Mouse (Mus musculus): ENCODE measurements around the gene Tnp2.

DNA sequence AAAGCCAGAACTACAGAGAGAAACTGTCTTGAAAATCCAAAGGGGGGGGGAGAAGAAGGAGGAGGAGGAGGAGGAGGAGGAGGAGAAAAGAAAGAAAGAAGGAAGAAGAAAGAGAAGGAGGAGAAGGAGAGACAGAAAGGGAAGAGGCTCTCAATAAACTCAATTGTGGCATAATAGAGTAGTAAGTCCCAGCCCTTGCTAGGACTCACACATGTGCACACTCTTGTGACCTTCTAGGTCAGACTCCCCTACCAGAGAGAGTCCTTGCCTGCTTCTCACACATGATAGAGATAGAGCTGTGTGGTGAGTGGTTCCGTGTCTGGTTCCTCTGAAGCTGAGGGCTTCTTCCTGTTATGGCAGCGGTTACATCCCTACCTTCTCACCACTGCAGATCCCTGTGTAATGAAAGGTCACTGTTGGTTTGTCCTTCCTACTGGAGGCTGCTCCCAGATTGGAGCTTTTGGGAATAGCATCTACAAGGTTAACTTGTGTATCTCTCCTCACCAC is 24.5 kb upstream of the Tnp2 start, which contains the start of gene Gm11172:
- TF ChIP-seq GATA1 (IDR thresholded peaks at IDR 0.05; ENCODE audit: borderline replicate concordance, low read length) = no peak
- no peak for TF ChIP-seq FLI1 (IDR thresholded peaks at IDR 0.05; ENCODE audit: low read length)
